Mouse (Mus musculus): Measurements from ENCODE around the gene Gm10778. TPM values are rescaled to one million over a fixed set of nuclear protein-coding genes. Genes with fewer than 3 reads are reported as not detected.

Gm10778 gene
- total RNA-seq, 2 experiments from 2014 or later = 2.6 to 3.1 TPM

Other genes starting within 250 kb of the Gm10778 start
- gene Nfic, start 193.4 kb upstream of the Gm10778 start, total RNA-seq (2021) = 100 to 1,000 TPM; 274 to 335 TPM
- under 1 TPM; 0.47 to 0.52 TPM for gene Celf5, start 166.3 kb upstream of the Gm10778 start, total RNA-seq (2021)
- gene Ncln, start 152.7 kb upstream of the Gm10778 start, total RNA-seq (2021) = 10 to 100 TPM; 59.3 to 61.3 TPM
- under 1 TPM; 0.37 to 0.54 TPM for gene S1pr4, start 148.9 kb upstream of the Gm10778 start, total RNA-seq (2021)
- 1 to 10 TPM; 1.1 to 1.8 TPM for gene Gna15, start 124.8 kb upstream of the Gm10778 start, total RNA-seq (2021)
- gene Gna11, start 103.9 kb upstream of the Gm10778 start, total RNA-seq (2021) = 10 to 100 TPM; 56.8 to 59.5 TPM
- 100 to 1,000 TPM; 537 to 620 TPM for gene Aes, start 89.6 kb upstream of the Gm10778 start, total RNA-seq (2021)
- gene Tle2, start 74.5 kb upstream of the Gm10778 start, total RNA-seq (2021) = 10 to 100 TPM in 1 of 2 experiments, 1 to 10 TPM in 1; 7.8 to 10.5 TPM
- gene Tle6, start 48.0 kb upstream of the Gm10778 start, total RNA-seq (2021) = 1 to 10 TPM; 5.2 to 6.6 TPM
- 1 to 10 TPM; 1.2 to 1.7 TPM for gene BC025920, start 42.8 kb upstream of the Gm10778 start, total RNA-seq (2021)
- gene Sirt6, start 21.3 kb upstream of the Gm10778 start, total RNA-seq (2021) = 10 to 100 TPM; 13.6 to 18.2 TPM
- gene Ankrd24, start 20.5 kb upstream of the Gm10778 start, total RNA-seq (2021) = 10 to 100 TPM; 16.0 to 17.7 TPM
- gene Zfp433, start 55.8 kb downstream of the Gm10778 start, total RNA-seq (2021) = 1 to 10 TPM; 4.7 to 4.9 TPM
- 1 to 10 TPM; 3.6 to 4.9 TPM for gene Gm3055, start 122.1 kb downstream of the Gm10778 start, total RNA-seq (2021)
- 1 to 10 TPM; 1.5 to 2.0 TPM for gene Gm4767, start 163.1 kb downstream of the Gm10778 start, total RNA-seq (2021)
- gene Gm32687, start 214.9 kb downstream of the Gm10778 start, total RNA-seq (2021) = 1 to 10 TPM; 2.4 to 3.4 TPM

All from gastrocnemius, postnatal 4 days (tissue).